Mouse (Mus musculus) CH12.LX (cell line): ENCODE data around the gene Gm10638. TPM values are rescaled to one million over a fixed set of nuclear protein-coding genes. Genes with fewer than 3 reads are reported as not detected.

Experiments used
- DNase-seq: peaks from one replicate; pipeline ENCODE4 v3.0.0-alpha.2; 2013; ENCODE audit errors: extremely low read depth
- H3K27ac ChIP-seq: 2 replicates; pipeline ENCODE4 v1.5.1; 2012; ENCODE audit warnings: low read depth, mild to moderate bottlenecking, control low read depth, moderate library complexity; ENCODE audit not compliant: insufficient read depth
- H3K27me3 ChIP-seq: replicated peaks from 2 replicates; pipeline ENCODE3; 2012; ENCODE audit warnings: inconsistent platforms
- H3K36me3 ChIP-seq, 2 experiments: replicated peaks in 1 of 2; 2 replicates each; pipeline versions ENCODE3 to v1.6.1; 2012; ENCODE audit warnings: inconsistent platforms in 1 of 2, low read length in 1 of 2, mild to moderate bottlenecking in 1 of 2, mixed read lengths in 1 of 2, moderate library complexity in 1 of 2; ENCODE audit not compliant: control insufficient read depth in 1 of 2, insufficient read depth in 1 of 2
- H3K4me1 ChIP-seq, 2 experiments: 2 replicates each; pipeline ENCODE4 v1.6.1; 2012; ENCODE audit warnings: inconsistent platforms in 1 of 2, moderate library complexity in 1 of 2; ENCODE audit not compliant: insufficient read depth in 2 of 2, control insufficient read depth in 1 of 2
- H3K4me2 ChIP-seq: 2 replicates; pipeline ENCODE4 v1.6.1; 2012; ENCODE audit warnings: low read depth, mild to moderate bottlenecking, control low read depth; ENCODE audit not compliant: poor library complexity, insufficient read depth, severe bottlenecking
- H3K4me3 ChIP-seq, 3 experiments: fragments of 150-350 bp in 1 of 3; sonication (generic) in 1 of 3; replicated peaks in 1 of 3; 2 replicates each; pipeline versions ENCODE3 to v1.5.1; 2011 to 2012; ENCODE audit warnings: low read depth in 2 of 3, low read length in 2 of 3, mild to moderate bottlenecking in 2 of 3, moderate library complexity in 2 of 3, control low read depth in 1 of 3, improper control_type of control experiment in 1 of 3, inconsistent platforms in 1 of 3, mixed read lengths in 1 of 3; ENCODE audit not compliant: poor library complexity in 1 of 3
- H3K79me2 ChIP-seq: replicated peaks from 2 replicates; pipeline ENCODE4 v1.6.1; 2012; ENCODE audit warnings: mild to moderate bottlenecking, moderate library complexity; ENCODE audit not compliant: control insufficient read depth, poor library complexity, insufficient read depth, severe bottlenecking; ENCODE audit errors: extremely low read depth
- H3K9ac ChIP-seq: 2 replicates; pipeline ENCODE4 v1.6.1; 2012; ENCODE audit warnings: low read depth, mild to moderate bottlenecking, control low read depth, moderate library complexity; ENCODE audit not compliant: insufficient read depth
- H3K9me3 ChIP-seq: replicated peaks from 2 replicates; pipeline ENCODE3; 2012; ENCODE audit warnings: low read length, inconsistent platforms, mixed read lengths
- BHLHE40 ChIP-seq: IDR thresholded peaks from 2 replicates; pipeline ENCODE4 v1.6.1; 2011; ENCODE audit warnings: mild to moderate bottlenecking, low read depth, low read length, improper control_type of control experiment
- CHD2 ChIP-seq: IDR thresholded peaks from 2 replicates; pipeline ENCODE4 v1.6.1; 2011; ENCODE audit warnings: low read length, improper control_type of control experiment
- JUND ChIP-seq: conservative IDR thresholded peaks from 2 replicates; pipeline ENCODE4 v1.6.1; 2011; ENCODE audit warnings: low read depth, low read length, improper control_type of control experiment
- MAFK ChIP-seq: IDR thresholded peaks from 2 replicates; pipeline ENCODE4 v1.6.1; 2011; ENCODE audit warnings: low read length, improper control_type of control experiment; ENCODE audit not compliant: insufficient replicate concordance
- MAX ChIP-seq: IDR thresholded peaks from 2 replicates; pipeline ENCODE4 v1.6.1; 2011; ENCODE audit warnings: low read length, improper control_type of control experiment
- MAZ ChIP-seq: IDR thresholded peaks from 2 replicates; pipeline ENCODE4 v1.6.1; 2012; ENCODE audit warnings: low read depth, mild to moderate bottlenecking, inconsistent platforms, low read length, improper control_type of control experiment, moderate library complexity
- MXI1 ChIP-seq: IDR thresholded peaks from 2 replicates; pipeline ENCODE4 v1.6.1; 2011; ENCODE audit warnings: mild to moderate bottlenecking, low read depth, low read length, improper control_type of control experiment
- MYC ChIP-seq: IDR thresholded peaks from 2 replicates; pipeline ENCODE4 v1.6.1; 2011; ENCODE audit warnings: low read depth, mild to moderate bottlenecking, improper control_type of control experiment, low read length
- NELFE ChIP-seq: IDR thresholded peaks from 2 replicates; pipeline ENCODE4 v1.6.1; 2011; ENCODE audit warnings: low read depth, low read length, improper control_type of control experiment
- PAX5 ChIP-seq: IDR thresholded peaks from 2 replicates; pipeline ENCODE4 v1.6.1; 2012; ENCODE audit warnings: low read length, inconsistent platforms, mixed read lengths
- POLR2A ChIP-seq: IDR thresholded peaks from 2 replicates; pipeline ENCODE4 v1.6.1; 2011; ENCODE audit warnings: low read depth, mild to moderate bottlenecking, improper control_type of control experiment, low read length
- POLR2AphosphoS2 ChIP-seq: IDR thresholded peaks from 2 replicates; pipeline ENCODE4 v1.6.1; 2011; ENCODE audit warnings: low read depth, low read length, improper control_type of control experiment
- RAD21 ChIP-seq: IDR thresholded peaks from 2 replicates; pipeline ENCODE4 v1.6.1; 2011; ENCODE audit warnings: low read depth, mild to moderate bottlenecking, low read length, improper control_type of control experiment, moderate library complexity
- SMC3 ChIP-seq: IDR thresholded peaks from 2 replicates; pipeline ENCODE4 v1.6.1; 2011; ENCODE audit warnings: low read depth, low read length, improper control_type of control experiment
- TCF12 ChIP-seq: IDR thresholded peaks from 2 replicates; pipeline ENCODE4 v1.6.1; 2014; ENCODE audit warnings: low read depth, mild to moderate bottlenecking, inconsistent platforms, low read length, improper control_type of control experiment
- UBTF ChIP-seq: IDR thresholded peaks from 2 replicates; pipeline ENCODE4 v1.6.1; 2012; ENCODE audit warnings: low read depth, mild to moderate bottlenecking, inconsistent platforms, low read length, improper control_type of control experiment, moderate library complexity
- USF2 ChIP-seq: conservative IDR thresholded peaks from 2 replicates; pipeline ENCODE4 v1.6.1; 2011; ENCODE audit warnings: low read depth, low read length, improper control_type of control experiment
- ZKSCAN1 ChIP-seq: IDR thresholded peaks from 2 replicates; pipeline ENCODE4 v1.6.1; 2012; ENCODE audit warnings: low read depth, inconsistent platforms, low read length, improper control_type of control experiment, borderline replicate concordance
- ZMIZ1 ChIP-seq: IDR thresholded peaks from 2 replicates; pipeline ENCODE4 v1.6.1; 2012; ENCODE audit warnings: low read depth, mild to moderate bottlenecking, inconsistent platforms, low read length, improper control_type of control experiment
- ZNF384 ChIP-seq: IDR thresholded peaks from 2 replicates; pipeline ENCODE4 v1.6.1; 2012; ENCODE audit warnings: low read depth, low read length, improper control_type of control experiment, inconsistent platforms
- dilution Hi-C: fragments of 300-500 bp; cut with MboI; formaldehyde crosslinking; loops from 2 replicates; pipeline ENCODE4 v1.14.3; 2020; ENCODE audit warnings: low sequenced_read_pairs; ENCODE audit not compliant: extremely low pct_unique_long_range_greater_than_20kb, extremely low pct_ligation_motif_present
- in situ Hi-C: fragments of 300-500 bp; cut with MboI; formaldehyde crosslinking; loops from 3 replicates; pipeline ENCODE4 v1.14.3; 2019; ENCODE audit warnings: low sequenced_read_pairs, low pct_ligation_motif_present, low pct_unique_long_range_greater_than_20kb, mixed read lengths
- polyA plus RNA-seq: library from polyadenylated mRNA; unstranded; fragments of >175 nt; gene quantifications from 2 replicates; pipeline ENCODE4 v1.2.1, GENCODE M21; 2012; ENCODE audit warnings: low read depth; ENCODE audit not compliant: insufficient read length
- total RNA-seq, 2 experiments: library from RNA; depleted of rRNA; stranded (reverse); fragments of 300-350 nt in 1 of 2; fragments of >200 nt in 1 of 2; gene quantifications; 2 replicates each; pipeline ENCODE4 v1.2.3; 2012 to 2014

Gene Gm10638
- total and polyA plus RNA-seq, 3 experiments: 0.13 TPM; not detected in 2

GRCm38 (mm10) chr8:86769945-86770715 is 24.6 kb downstream of the Gm10638 start:
- DNase-seq: no peak
- TF ChIP-seq POLR2A (no peak), POLR2AphosphoS2 (no peak), ZKSCAN1 (no peak), NELFE (no peak), UBTF (no peak), RAD21 (no peak), MAZ (no peak), PAX5 (no peak), MXI1 (no peak), MYC (no peak), SMC3 (no peak), ZMIZ1 (no peak), USF2 (no peak), ZNF384 (no peak), MAFK (no peak), TCF12 (no peak), JUND (no peak), CHD2 (no peak), MAX (no peak)
- H3K27me3 ChIP-seq: peaks cover 2% of the 10 kb centered on the region
- no peaks in the 10 kb centered on the region for H3K79me2 ChIP-seq
- dilution Hi-C loops: no loop called here
- no peak overlapping the region for H3K4me3 ChIP-seq
- H3K27ac ChIP-seq: no peak overlapping the region
- H3K4me1 ChIP-seq: peaks cover 3% of the 10 kb centered on the region in 2 experiments; a peak in 2 of 4 replicates
- H3K4me2 ChIP-seq: no peak overlapping the region
- H3K9me3 ChIP-seq: no peaks in the 10 kb centered on the region
- H3K9ac ChIP-seq: no peak overlapping the region
- in situ Hi-C loops: no loop called here
- no peaks in the 10 kb centered on the region for H3K36me3 ChIP-seq

- dilution Hi-C loops: no loop called here
- Histone ChIP-seq H3K4me3 (no peak overlapping the region), H3K36me3 (no peaks in the 10 kb centered on the region), H3K9ac (no peak overlapping the region), H3K79me2 (no peaks in the 10 kb centered on the region), H3K27ac (no peak overlapping the region), H3K27me3 (no peaks in the 10 kb centered on the region), H3K4me1 (peaks cover 10 to 15% of the 10 kb centered on the region in 2 experiments), H3K9me3 (no peaks in the 10 kb centered on the region), H3K4me2 (no peak overlapping the region)
- in situ Hi-C loops: no loop called here
- DNase-seq: peak; percentile 12
- TF ChIP-seq BHLHE40: peak; percentile 54; the same call in 1 of the 2 replicates
- TF ChIP-seq MAX: no peak
- TF ChIP-seq TCF12: no peak
- no peak for TF ChIP-seq ZKSCAN1
- TF ChIP-seq MAZ: no peak
Measured at GRCm38 (mm10) chr8:86779207-86779606, 33.7 kb downstream of the Gm10638 start.
